Mouse (Mus musculus) adrenal gland, adult 10 weeks (tissue): Measurements from ENCODE around the gene Ficd. TPM values are rescaled to one million over a fixed set of nuclear protein-coding genes. Genes with fewer than 3 reads are reported as not detected.

ENCODE experiments used
- polyA plus RNA-seq: library from polyadenylated mRNA; stranded (reverse); fragments of 350-450 nt; fragmentation: Illumina TruSeq; extraction: RNeasy Lipid Tissue Mini Kit (QIAGEN cat#74804); gene quantifications from one replicate; pipeline ENCODE4 v1.2.3, GENCODE M21; 2014; ENCODE audit warnings: low read depth, low replicate concordance

Ficd gene
- 7.2 TPM for polyA plus RNA-seq

GRCm38 (mm10) chr5:113735345-113736112 lies at the start of gene Ficd:
Gene Ficd (plus strand): TSS chr5:113735803.

GRCm38 (mm10) chr5:113724446-113724845 lies 11.2 kb upstream of the Ficd start, which contains the start of gene 1700069L16Rik:
Gene 1700069L16Rik (minus strand): TSS chr5:113724772.

GRCm38 (mm10) chr5:113772450-113772895 lies 36.9 kb downstream of the Ficd start, which contains the start of the genes Sart3 and Iscu:
Gene Sart3 (minus strand): TSS chr5:113772510.
Gene Iscu (plus strand): TSS chr5:113772748.

Other genes starting within 250 kb of the Ficd start
- gene Wscd2, start 245.5 kb upstream of the Ficd start, polyA plus RNA-seq: 0.35 TPM
- 1.9 TPM for gene Cmklr1, start 85.4 kb upstream of the Ficd start, polyA plus RNA-seq
- gene 1700069L16Rik, start 11.0 kb upstream of the Ficd start, polyA plus RNA-seq: not detected
- 2.0 TPM for gene Sart3, start 36.7 kb downstream of the Ficd start, polyA plus RNA-seq
- gene Iscu, start 36.9 kb downstream of the Ficd start, polyA plus RNA-seq: 165 TPM
- gene Tmem119, start 64.7 kb downstream of the Ficd start, polyA plus RNA-seq: 0.41 TPM
- not detected for gene Selplg, start 96.8 kb downstream of the Ficd start, polyA plus RNA-seq
- gene Coro1c, start 173.0 kb downstream of the Ficd start, polyA plus RNA-seq: 15.9 TPM